Mouse (Mus musculus) testis, adult 2 months (tissue): ENCODE measurements around the gene Fam222b. TPM values are rescaled to one million over a fixed set of nuclear protein-coding genes. Genes with fewer than 3 reads are reported as not detected.

ENCODE experiments used
- H3K27ac ChIP-seq: fragments of 200-500 bp; 2 replicates; pipeline ENCODE4 v1.5.1; 2012; ENCODE audit warnings: low read depth, low read length; ENCODE audit not compliant: control insufficient read depth, insufficient read depth
- H3K27me3 ChIP-seq: fragments of 200-500 bp; 2 replicates; pipeline ENCODE4 v1.6.1; 2012; ENCODE audit warnings: mild to moderate bottlenecking, low read length, moderate library complexity; ENCODE audit not compliant: control insufficient read depth, insufficient read depth
- H3K36me3 ChIP-seq: fragments of 200-500 bp; 2 replicates; pipeline ENCODE4 v1.6.1; 2012; ENCODE audit warnings: mild to moderate bottlenecking, low read length; ENCODE audit not compliant: control insufficient read depth, insufficient read depth
- H3K4me1 ChIP-seq: fragments of 200-500 bp; 2 replicates; pipeline ENCODE4 v1.6.1; 2012; ENCODE audit warnings: low read length; ENCODE audit not compliant: control insufficient read depth, insufficient read depth
- H3K4me3 ChIP-seq: fragments of 200-500 bp; 2 replicates; pipeline ENCODE4 v1.5.1; 2012; ENCODE audit warnings: low read depth, mild to moderate bottlenecking, low read length, moderate library complexity, mixed read lengths; ENCODE audit not compliant: control insufficient read depth
- CTCF ChIP-seq: fragments of 200-500 bp; IDR thresholded peaks from 2 replicates; pipeline ENCODE4 v1.5.1; 2012; ENCODE audit warnings: low read depth, mild to moderate bottlenecking, inconsistent platforms, low read length, moderate library complexity; ENCODE audit not compliant: control insufficient read depth, insufficient read depth, insufficient replicate concordance
- POLR2A ChIP-seq: fragments of 200-500 bp; IDR thresholded peaks from 2 replicates; pipeline ENCODE4 v1.6.1; 2012; ENCODE audit warnings: low read depth, mild to moderate bottlenecking, inconsistent platforms, low read length, moderate library complexity; ENCODE audit not compliant: control insufficient read depth
- polyA plus RNA-seq: library from polyadenylated mRNA; depleted of rRNA; stranded (reverse); fragments of >200 nt; gene quantifications from 2 replicates; pipeline ENCODE4 v1.2.3, GENCODE M21; 2012

The Fam222b gene
- polyA plus RNA-seq, 1 experiment = 11.7 TPM

GRCm38 (mm10) chr11:78166640-78167039, 72.2 kb downstream of the Fam222b start:
- Histone ChIP-seq H3K36me3 (no peaks in the 10 kb centered on the region), H3K4me3 (no peak overlapping the region), H3K27ac (no peak overlapping the region), H3K4me1 (peaks cover 28% of the 10 kb centered on the region), H3K27me3 (no peaks in the 10 kb centered on the region)
- TF ChIP-seq CTCF (no peak), POLR2A (no peak)

GRCm38 (mm10) chr11:78167257-78167959, 72.9 kb downstream of the Fam222b start:
- no peak overlapping the region for H3K27ac ChIP-seq
- no peak overlapping the region for H3K4me3 ChIP-seq
- no peaks in the 10 kb centered on the region for H3K36me3 ChIP-seq
- TF ChIP-seq POLR2A = no peak
- no peak for TF ChIP-seq CTCF
- no peaks in the 10 kb centered on the region for H3K27me3 ChIP-seq
- peaks cover 28% of the 10 kb centered on the region for H3K4me1 ChIP-seq

- Histone ChIP-seq H3K4me1 (peaks cover 27% of the 10 kb centered on the region), H3K36me3 (no peaks in the 10 kb centered on the region; the same call in 1 of the 2 replicates), H3K27ac (no peak overlapping the region), H3K27me3 (no peaks in the 10 kb centered on the region), H3K4me3 (no peak overlapping the region)
- TF ChIP-seq CTCF (no peak), POLR2A (no peak)
Measured at GRCm38 (mm10) chr11:78168541-78169468, 74.3 kb downstream of the Fam222b start.

GRCm38 (mm10) chr11:78170306-78170705, 75.8 kb downstream of the Fam222b start:
- H3K27me3 ChIP-seq = no peaks in the 10 kb centered on the region
- no peak overlapping the region for H3K4me3 ChIP-seq
- no peaks in the 10 kb centered on the region; the same call in 1 of the 2 replicates for H3K36me3 ChIP-seq
- no peak overlapping the region for H3K27ac ChIP-seq
- peaks cover 13% of the 10 kb centered on the region for H3K4me1 ChIP-seq
- TF ChIP-seq CTCF = no peak
- TF ChIP-seq POLR2A = no peak

GRCm38 (mm10) chr11:78171328-78171727, 76.9 kb downstream of the Fam222b start:
- Histone ChIP-seq H3K27ac (no peak overlapping the region), H3K27me3 (no peaks in the 10 kb centered on the region), H3K4me3 (no peak overlapping the region), H3K36me3 (no peaks in the 10 kb centered on the region; the same call in 1 of the 2 replicates), H3K4me1 (peaks cover 5% of the 10 kb centered on the region)
- TF ChIP-seq CTCF (no peak), POLR2A (no peak)

- no peak overlapping the region for H3K27ac ChIP-seq
- no peaks in the 10 kb centered on the region; the same call in 1 of the 2 replicates for H3K36me3 ChIP-seq
- H3K4me3 ChIP-seq = no peak overlapping the region
- peaks cover 11% of the 10 kb centered on the region for H3K4me1 ChIP-seq
- no peaks in the 10 kb centered on the region for H3K27me3 ChIP-seq
- TF ChIP-seq POLR2A = no peak
- TF ChIP-seq CTCF = no peak
Measured at GRCm38 (mm10) chr11:78172034-78172747, 77.7 kb downstream of the Fam222b start.

GRCm38 (mm10) chr11:78172748-78173383, 78.4 kb downstream of the Fam222b start:
- H3K27me3 ChIP-seq = no peaks in the 10 kb centered on the region
- no peaks in the 10 kb centered on the region; the same call in 1 of the 2 replicates for H3K36me3 ChIP-seq
- no peak overlapping the region for H3K4me3 ChIP-seq
- no peak overlapping the region for H3K27ac ChIP-seq
- H3K4me1 ChIP-seq = peaks cover 17% of the 10 kb centered on the region
- TF ChIP-seq POLR2A (no peak), CTCF (no peak)
